Mouse (Mus musculus) midbrain, embryonic 12.5 days (tissue): ENCODE data around the gene Cenpm. TPM values are rescaled to one million over a fixed set of nuclear protein-coding genes. Genes with fewer than 3 reads are reported as not detected.
A peak's percentile ranks its signal among the peaks of the same experiment; 100 is the strongest.

Source experiments
- ATAC-seq: fragments of 200-750 bp; cut with Nextera tagmentation; 2 replicates; pipeline ENCODE4 v1.8.0; 2017; ENCODE audit warnings: low read depth, moderate TSS enrichment, moderate library complexity; ENCODE audit not compliant: low FRiP score
- H3K27ac ChIP-seq: fragments of 300-500 bp; sonication (generic); replicated peaks from 2 replicates; pipeline ENCODE4 v1.5.1; 2016; ENCODE audit warnings: mild to moderate bottlenecking
- H3K27me3 ChIP-seq: fragments of 300-500 bp; sonication (generic); 2 replicates; pipeline ENCODE4 v1.6.1; 2016; ENCODE audit warnings: mild to moderate bottlenecking
- H3K36me3 ChIP-seq: fragments of 300-500 bp; sonication (generic); 2 replicates; pipeline ENCODE4 v1.6.1; 2016
- H3K4me1 ChIP-seq: fragments of 300-500 bp; sonication (generic); 2 replicates; pipeline ENCODE4 v1.6.1; 2016
- H3K4me2 ChIP-seq: fragments of 300-500 bp; sonication (generic); replicated peaks from 2 replicates; pipeline ENCODE4 v1.6.1; 2016; ENCODE audit warnings: mild to moderate bottlenecking, moderate library complexity
- H3K4me3 ChIP-seq: fragments of 300-500 bp; sonication (generic); 2 replicates; pipeline ENCODE4 v1.5.1; 2016; ENCODE audit warnings: mild to moderate bottlenecking
- H3K9ac ChIP-seq: fragments of 300-500 bp; sonication (generic); replicated peaks from 2 replicates; pipeline ENCODE4 v1.6.1; 2016; ENCODE audit warnings: mild to moderate bottlenecking, moderate library complexity
- H3K9me3 ChIP-seq: fragments of 300-500 bp; sonication (generic); 2 replicates; pipeline ENCODE4 v1.6.1; 2016; ENCODE audit warnings: mild to moderate bottlenecking
- WGBS: fragments of 180-500 bp; shearing (Covaris S2); methylation state at CpG from one replicate; pipeline ENCODE4 v1.1.7; 2016; 5-methylcytosine and 5-hydroxymethylcytosine counted together
- polyA plus RNA-seq: library from polyadenylated mRNA; unstranded; fragments of >200 nt; fragmentation: Nextera tagmentation; extraction: Ambion mirVana; gene quantifications from 2 replicates; pipeline ENCODE4 v1.2.1, GENCODE M21; 2016

Cenpm gene
- polyA plus RNA-seq, 1 experiment from 2014 or later: 61.9 TPM

GRCm38 (mm10) chr15:82223251-82223650, 21.3 kb downstream of the Cenpm start:
- Histone ChIP-seq H3K4me2 (peak overlapping the region; percentile 68), H3K9ac (no peak overlapping the region), H3K27ac (no peak overlapping the region), H3K27me3 (peaks cover 56% of the 10 kb centered on the region), H3K9me3 (no peaks in the 10 kb centered on the region), H3K4me3 (no peak overlapping the region), H3K36me3 (no peaks in the 10 kb centered on the region), H3K4me1 (peaks cover 28% of the 10 kb centered on the region)
- ATAC-seq: no peak
- WGBS: 48% methylated on average over 7 of the region's 7 CpGs

GRCm38 (mm10) chr15:82221104-82221860, 23.3 kb downstream of the Cenpm start:
- H3K9ac ChIP-seq: no peak overlapping the region
- no peak overlapping the region for H3K4me2 ChIP-seq
- no peaks in the 10 kb centered on the region for H3K9me3 ChIP-seq
- no peaks in the 10 kb centered on the region for H3K36me3 ChIP-seq
- ATAC-seq: no peak
- peaks cover 39% of the 10 kb centered on the region for H3K4me1 ChIP-seq
- WGBS: 61% methylated on average over 14 of the region's 14 CpGs
- no peak overlapping the region for H3K4me3 ChIP-seq
- no peak overlapping the region for H3K27ac ChIP-seq
- H3K27me3 ChIP-seq: peaks cover 66% of the 10 kb centered on the region

- peaks cover 66% of the 10 kb centered on the region for H3K27me3 ChIP-seq
- no peak for ATAC-seq
- H3K4me2 ChIP-seq: no peak overlapping the region
- peaks cover 43% of the 10 kb centered on the region for H3K4me1 ChIP-seq
- H3K4me3 ChIP-seq: no peak overlapping the region
- no peaks in the 10 kb centered on the region for H3K9me3 ChIP-seq
- H3K36me3 ChIP-seq: no peaks in the 10 kb centered on the region
- H3K27ac ChIP-seq: no peak overlapping the region
- 72% methylated on average over 11 of the region's 12 CpGs for WGBS
- H3K9ac ChIP-seq: no peak overlapping the region
These were observed 24.4 kb downstream of the Cenpm start for GRCm38 (mm10) chr15:82220003-82220675.

GRCm38 (mm10) chr15:82218778-82219666, 25.5 kb downstream of the Cenpm start:
- Histone ChIP-seq H3K27ac (no peak overlapping the region), H3K36me3 (no peaks in the 10 kb centered on the region), H3K4me1 (peaks cover 37% of the 10 kb centered on the region), H3K9me3 (no peaks in the 10 kb centered on the region), H3K4me2 (no peak overlapping the region), H3K27me3 (peaks cover 66% of the 10 kb centered on the region), H3K9ac (no peak overlapping the region), H3K4me3 (no peak overlapping the region)
- WGBS: 84% methylated on average over 26 of the region's 26 CpGs
- no peak for ATAC-seq

GRCm38 (mm10) chr15:82217980-82218379, 26.6 kb downstream of the Cenpm start:
- Histone ChIP-seq H3K4me1 (peaks cover 29% of the 10 kb centered on the region), H3K36me3 (no peaks in the 10 kb centered on the region), H3K27me3 (peaks cover 66% of the 10 kb centered on the region), H3K9me3 (no peaks in the 10 kb centered on the region), H3K9ac (no peak overlapping the region), H3K27ac (no peak overlapping the region), H3K4me2 (no peak overlapping the region), H3K4me3 (no peak overlapping the region)
- WGBS: 26% methylated on average over 9 of the region's 9 CpGs
- no peak for ATAC-seq

GRCm38 (mm10) chr15:82217039-82217438, 27.5 kb downstream of the Cenpm start:
- WGBS: 10% methylated on average over 7 of the region's 7 CpGs
- Histone ChIP-seq H3K9ac (no peak overlapping the region), H3K36me3 (no peaks in the 10 kb centered on the region), H3K4me2 (no peak overlapping the region), H3K9me3 (no peaks in the 10 kb centered on the region), H3K4me3 (no peak overlapping the region), H3K27ac (no peak overlapping the region), H3K4me1 (peaks cover 36% of the 10 kb centered on the region), H3K27me3 (peaks cover 66% of the 10 kb centered on the region)
- ATAC-seq: no peak

GRCm38 (mm10) chr15:82216142-82216827, 28.3 kb downstream of the Cenpm start:
- no peak for ATAC-seq
- H3K9ac ChIP-seq: no peak overlapping the region
- no peaks in the 10 kb centered on the region for H3K36me3 ChIP-seq
- no peak overlapping the region for H3K27ac ChIP-seq
- no peak overlapping the region for H3K4me3 ChIP-seq
- peaks cover 71% of the 10 kb centered on the region for H3K27me3 ChIP-seq
- WGBS: 49% methylated on average over 20 of the region's 20 CpGs
- H3K9me3 ChIP-seq: no peaks in the 10 kb centered on the region
- no peak overlapping the region for H3K4me2 ChIP-seq
- peaks cover 44% of the 10 kb centered on the region for H3K4me1 ChIP-seq

GRCm38 (mm10) chr15:82215332-82216046, 29.1 kb downstream of the Cenpm start:
- H3K9me3 ChIP-seq: no peaks in the 10 kb centered on the region
- H3K27ac ChIP-seq: no peak overlapping the region
- no peak overlapping the region for H3K4me2 ChIP-seq
- peaks cover 46% of the 10 kb centered on the region for H3K4me1 ChIP-seq
- WGBS: 34% methylated on average over 11 of the region's 11 CpGs
- H3K36me3 ChIP-seq: no peaks in the 10 kb centered on the region
- peaks cover 74% of the 10 kb centered on the region for H3K27me3 ChIP-seq
- no peak for ATAC-seq
- no peak overlapping the region for H3K9ac ChIP-seq
- H3K4me3 ChIP-seq: no peak overlapping the region

- Histone ChIP-seq H3K9ac (no peak overlapping the region), H3K27me3 (peaks cover 95% of the 10 kb centered on the region), H3K9me3 (no peaks in the 10 kb centered on the region), H3K27ac (no peak overlapping the region), H3K4me1 (peaks cover 38% of the 10 kb centered on the region), H3K4me2 (no peak overlapping the region; the same call in 1 of the 2 replicates), H3K36me3 (no peaks in the 10 kb centered on the region), H3K4me3 (peak overlapping the region; percentile 41; the same call in 1 of the 2 replicates)
- WGBS: 12% methylated on average over 4 of the region's 4 CpGs
- no peak for ATAC-seq
These were observed 31.3 kb downstream of the Cenpm start for GRCm38 (mm10) chr15:82213222-82213621.

GRCm38 (mm10) chr15:82212752-82213063, 31.8 kb downstream of the Cenpm start, which contains the start of gene Shisa8:
Shisa8 (minus strand) TSS chr15:82212815.
- Histone ChIP-seq H3K27ac (no peak within 1 kb of the TSS), H3K9me3 (no peaks in the 10 kb centered on the region), H3K4me2 (peak within 1 kb of the TSS; percentile 62), H3K36me3 (no peaks in the 10 kb centered on the region), H3K9ac (peak within 1 kb of the TSS; percentile 37; the same call in 1 of the 2 replicates), H3K4me1 (peaks cover 42% of the 10 kb centered on the region), H3K4me3 (peak within 1 kb of the TSS; percentile 41), H3K27me3 (peaks cover 96% of the 10 kb centered on the region)
- ATAC-seq: 0 out of 2 replicates have a peak, but pooled peaks have one; percentile 16
- 0% methylated on average over 6 of the region's 34 CpGs for WGBS
